Mouse (Mus musculus) myocyte (in vitro differentiated cells): ENCODE measurements at regions not wholly inside any gene's neighbourhood (a gene's known extent, or its start where the extent isn't known, plus 50 kb on each side); places are given as distances from the start of the nearest gene placed in this dataset.

Experiments used
- CEBPB ChIP-seq: IDR thresholded peaks from 2 replicates; pipeline ENCODE4 v1.6.1; 2011; ENCODE audit warnings: mild to moderate bottlenecking, moderate library complexity; ENCODE audit not compliant: poor library complexity, insufficient read depth, severe bottlenecking
- E2F4 ChIP-seq: IDR thresholded peaks from one replicate; pipeline ENCODE4 v1.6.1; 2011; ENCODE audit warnings: mild to moderate bottlenecking, control low read depth, moderate library complexity; ENCODE audit not compliant: insufficient read depth
- MAX ChIP-seq: IDR thresholded peaks from one replicate; pipeline ENCODE4 v1.6.1; 2011; ENCODE audit warnings: low read depth, mild to moderate bottlenecking, control low read depth
- MYOG ChIP-seq, 3 experiments: IDR thresholded peaks; one replicate each; pipeline ENCODE4 v1.6.1; 2011; ENCODE audit warnings: control low read depth in 2 of 3, low read depth in 2 of 3, mild to moderate bottlenecking in 2 of 3; ENCODE audit not compliant: insufficient read length in 2 of 3, control insufficient read depth in 1 of 3, insufficient read depth in 1 of 3
- POLR2A ChIP-seq: IDR thresholded peaks from one replicate; pipeline ENCODE4 v1.6.1; 2011; ENCODE audit warnings: low read depth, mild to moderate bottlenecking, control low read depth, moderate library complexity; ENCODE audit not compliant: insufficient read length
- POLR2AphosphoS2 ChIP-seq: IDR thresholded peaks from one replicate; pipeline ENCODE4 v1.6.1; 2011; ENCODE audit warnings: low read depth, control low read depth; ENCODE audit not compliant: insufficient read length
- REST ChIP-seq: IDR thresholded peaks from one replicate; pipeline ENCODE4 v1.6.1; 2011; ENCODE audit warnings: mild to moderate bottlenecking, control low read depth, moderate library complexity; ENCODE audit not compliant: insufficient read depth, insufficient read length
- TCF12 ChIP-seq: IDR thresholded peaks from one replicate; pipeline ENCODE4 v1.6.1; 2011; ENCODE audit warnings: mild to moderate bottlenecking, control low read depth; ENCODE audit not compliant: poor library complexity, insufficient read depth, severe bottlenecking
- TCF3 ChIP-seq: IDR thresholded peaks from one replicate; pipeline ENCODE4 v1.6.1; 2011; ENCODE audit warnings: low read depth, control low read depth; ENCODE audit not compliant: insufficient read length
- USF1 ChIP-seq: IDR thresholded peaks from one replicate; pipeline ENCODE4 v1.6.1; 2011; ENCODE audit warnings: low read depth, mild to moderate bottlenecking, control low read depth, moderate library complexity

GRCm38 (mm10) chr7:40623286-40623685, 274.8 kb upstream of the Vstm2b start:
- TF ChIP-seq TCF12 (no peak), REST (no peak), E2F4 (no peak), CEBPB (no peak), POLR2A (no peak), USF1 (no peak), POLR2AphosphoS2 (no peak), MYOG (IDR thresholded peaks at IDR 0.05; ENCODE audit: control insufficient read depth in 1 of 3, insufficient read depth in 1 of 3, insufficient read length in 2 of 3, low read depth in 2 of 3) (no peak), MAX (no peak), TCF3 (no peak)
